Mouse (Mus musculus) liver, embryonic 14.5 days (tissue): ENCODE measurements around the gene Uhmk1. TPM values are rescaled to one million over a fixed set of nuclear protein-coding genes. Genes with fewer than 3 reads are reported as not detected.

Experiments used
- ATAC-seq: fragments of 200-750 bp; cut with Nextera tagmentation; 2 replicates; pipeline ENCODE4 v1.8.0; 2017; ENCODE audit warnings: moderate number of reproducible peaks, mild to moderate bottlenecking, moderate library complexity; ENCODE audit not compliant: insufficient read depth
- DNase-seq, 3 experiments: peaks; one replicate each; pipeline ENCODE4 v3.0.0-alpha.2; 2012 to 2013; ENCODE audit warnings: low read depth in 3 of 3, low spot score in 3 of 3
- H3K27ac ChIP-seq: fragments of 300-500 bp; sonication (generic); 2 replicates; pipeline ENCODE4 v1.5.1; 2014; ENCODE audit warnings: moderate library complexity, mild to moderate bottlenecking, control low read depth, inconsistent platforms
- H3K27me3 ChIP-seq: fragments of 300-500 bp; sonication (generic); 2 replicates; pipeline ENCODE4 v1.6.1; 2014; ENCODE audit warnings: mild to moderate bottlenecking, low read length, moderate library complexity; ENCODE audit not compliant: control insufficient read depth, insufficient read depth
- H3K36me3 ChIP-seq: fragments of 300-500 bp; sonication (generic); replicated peaks from 2 replicates; pipeline ENCODE4 v1.6.1; 2014; ENCODE audit warnings: low read depth; ENCODE audit not compliant: control insufficient read depth, insufficient read depth
- H3K4me1 ChIP-seq, 2 experiments: fragments of 200-500 bp in 1 of 2; fragments of 300-500 bp in 1 of 2; sonication (generic) in 1 of 2; replicated peaks; 2 replicates each; pipeline ENCODE4 v1.6.1; 2012 to 2014; ENCODE audit warnings: antibody characterized with exemption in 1 of 2, inconsistent platforms in 1 of 2, low read length in 1 of 2; ENCODE audit not compliant: control insufficient read depth in 2 of 2, insufficient read depth in 2 of 2
- H3K4me2 ChIP-seq: fragments of 300-500 bp; sonication (generic); 2 replicates; pipeline ENCODE4 v1.6.1; 2014; ENCODE audit warnings: low read depth, mild to moderate bottlenecking, control low read depth, moderate library complexity
- H3K4me3 ChIP-seq, 2 experiments: fragments of 200-500 bp in 1 of 2; fragments of 300-500 bp in 1 of 2; sonication (generic) in 1 of 2; 2 replicates each; pipeline ENCODE4 v1.5.1; 2012 to 2014; ENCODE audit warnings: low read depth in 2 of 2, low read length in 2 of 2, mild to moderate bottlenecking in 2 of 2, control low read depth in 1 of 2, inconsistent platforms in 1 of 2, moderate library complexity in 1 of 2; ENCODE audit not compliant: insufficient read depth in 1 of 2
- H3K9ac ChIP-seq: fragments of 300-500 bp; sonication (generic); replicated peaks from 2 replicates; pipeline ENCODE4 v1.6.1; 2014; ENCODE audit warnings: mild to moderate bottlenecking, control low read depth, moderate library complexity
- H3K9me3 ChIP-seq: fragments of 300-500 bp; sonication (generic); 2 replicates; pipeline ENCODE4 v1.6.1; 2016; ENCODE audit warnings: low read length, mixed read lengths; ENCODE audit not compliant: control insufficient read depth
- CTCF ChIP-seq: IDR thresholded peaks from 2 replicates; pipeline ENCODE4 v1.5.1; 2016; ENCODE audit warnings: antibody characterized with exemption, low read depth, control low read depth
- EP300 ChIP-seq: IDR thresholded peaks from 2 replicates; pipeline ENCODE4 v1.6.1; 2016; ENCODE audit warnings: antibody characterized with exemption, low read depth
- WGBS: fragments of 180-500 bp; shearing (Covaris S2); extraction: QIAGEN DNeasy Blood & Tissue Kit; methylation state at CpG from one replicate; pipeline ENCODE4 v1.1.7; 2014; ENCODE audit not compliant: insufficient replicate concordance; 5-methylcytosine and 5-hydroxymethylcytosine counted together
- polyA plus RNA-seq, 2 experiments: library from polyadenylated mRNA; depleted of rRNA in 1 of 2; stranded (reverse) in 1 of 2; unstranded in 1 of 2; fragments of >200 nt; fragmentation: Nextera tagmentation in 1 of 2; extraction: Ambion mirVana in 1 of 2; gene quantifications; 2 replicates each; pipeline versions ENCODE4 v1.2.1 to v1.2.3; 2012 to 2014

The Uhmk1 gene
- polyA plus RNA-seq, 2 experiments: 8.4 to 9.3 TPM

- Histone ChIP-seq H3K9ac (no peak overlapping the region), H3K36me3 (peaks cover 13% of the 10 kb centered on the region), H3K27ac (no peak overlapping the region), H3K4me2 (no peak overlapping the region), H3K4me3 (no peak overlapping the region), H3K4me1 (no peaks in the 10 kb centered on the region), H3K9me3 (no peaks in the 10 kb centered on the region), H3K27me3 (no peaks in the 10 kb centered on the region)
- 49% methylated on average over 4 of the region's 4 CpGs for WGBS
- ATAC-seq (no peak), DNase-seq (no peak)
- TF ChIP-seq CTCF (no peak), EP300 (no peak)
These were observed 25.0 kb downstream of the Uhmk1 start for GRCm38 (mm10) chr1:170190225-170190624.

GRCm38 (mm10) chr1:170188601-170189000 lies 26.6 kb downstream of the Uhmk1 start:
- no peak for DNase-seq
- H3K27ac ChIP-seq: no peak overlapping the region
- H3K9me3 ChIP-seq: no peaks in the 10 kb centered on the region
- 71% methylated on average over 11 of the region's 11 CpGs for WGBS
- H3K36me3 ChIP-seq: peaks cover 8% of the 10 kb centered on the region
- no peak overlapping the region for H3K9ac ChIP-seq
- no peaks in the 10 kb centered on the region for H3K27me3 ChIP-seq
- no peaks in the 10 kb centered on the region for H3K4me1 ChIP-seq
- TF ChIP-seq EP300: no peak
- no peak for TF ChIP-seq CTCF
- H3K4me2 ChIP-seq: no peak overlapping the region
- no peak overlapping the region for H3K4me3 ChIP-seq
- ATAC-seq: no peak

- no peaks in the 10 kb centered on the region for H3K9me3 ChIP-seq
- H3K4me2 ChIP-seq: no peak overlapping the region
- ATAC-seq (no peak), DNase-seq (no peak)
- H3K4me3 ChIP-seq: no peak overlapping the region
- no peaks in the 10 kb centered on the region for H3K27me3 ChIP-seq
- TF ChIP-seq EP300 (no peak), CTCF (no peak)
- no peaks in the 10 kb centered on the region for H3K36me3 ChIP-seq
- WGBS: 59% methylated on average over 5 of the region's 5 CpGs
- H3K27ac ChIP-seq: no peak overlapping the region
- H3K4me1 ChIP-seq: no peaks in the 10 kb centered on the region
- no peak overlapping the region for H3K9ac ChIP-seq
These were observed 28.7 kb downstream of the Uhmk1 start for GRCm38 (mm10) chr1:170186531-170186930.

- Histone ChIP-seq H3K4me3 (no peak overlapping the region), H3K27ac (no peak overlapping the region), H3K9me3 (no peaks in the 10 kb centered on the region), H3K27me3 (no peaks in the 10 kb centered on the region), H3K9ac (no peak overlapping the region), H3K4me1 (no peaks in the 10 kb centered on the region), H3K36me3 (no peaks in the 10 kb centered on the region), H3K4me2 (no peak overlapping the region)
- 40% methylated on average over 3 of the region's 3 CpGs for WGBS
- DNase-seq (no peak), ATAC-seq (no peak)
- TF ChIP-seq EP300 (no peak), CTCF (no peak)
These were observed 30.1 kb downstream of the Uhmk1 start for GRCm38 (mm10) chr1:170185137-170185536.

GRCm38 (mm10) chr1:170182706-170183105 lies 32.5 kb downstream of the Uhmk1 start:
- no peaks in the 10 kb centered on the region for H3K36me3 ChIP-seq

More at GRCm38 (mm10) chr1:170182706-170183105, 32.5 kb downstream of the Uhmk1 start:
- peaks cover under 1 to 4% of the 10 kb centered on the region in 2 experiments; a peak in 3 of 4 replicates for H3K4me1 ChIP-seq
- H3K9ac ChIP-seq: no peak overlapping the region
- H3K27me3 ChIP-seq: no peaks in the 10 kb centered on the region
- TF ChIP-seq EP300 (no peak), CTCF (no peak)
- no peaks in the 10 kb centered on the region for H3K9me3 ChIP-seq
- no peak for ATAC-seq
- H3K27ac ChIP-seq: no peak overlapping the region
- no peak overlapping the region for H3K4me2 ChIP-seq
- no peak overlapping the region for H3K4me3 ChIP-seq
- DNase-seq: no peak
